Mouse (Mus musculus): ENCODE measurements at regions not wholly inside any gene's neighbourhood (a gene's known extent, or its start where the extent isn't known, plus 50 kb on each side); places are given as distances from the start of the nearest gene placed in this dataset.

- no peak for TF ChIP-seq CTCF (IDR thresholded peaks at IDR 0.05; ENCODE audit: borderline replicate concordance, extremely low read depth, insufficient read depth, insufficient read length)
- no peak for TF ChIP-seq POLR2A (IDR thresholded peaks at IDR 0.05; ENCODE audit: borderline replicate concordance, extremely low read depth, insufficient read depth, insufficient read length, poor library complexity, severe bottlenecking)
Observed at GRCm38 (mm10) chr11:44106231-44106630, 205.2 kb upstream of the Adra1b start.
